Mouse (Mus musculus): ENCODE data around the gene Pkn1.

DNA sequence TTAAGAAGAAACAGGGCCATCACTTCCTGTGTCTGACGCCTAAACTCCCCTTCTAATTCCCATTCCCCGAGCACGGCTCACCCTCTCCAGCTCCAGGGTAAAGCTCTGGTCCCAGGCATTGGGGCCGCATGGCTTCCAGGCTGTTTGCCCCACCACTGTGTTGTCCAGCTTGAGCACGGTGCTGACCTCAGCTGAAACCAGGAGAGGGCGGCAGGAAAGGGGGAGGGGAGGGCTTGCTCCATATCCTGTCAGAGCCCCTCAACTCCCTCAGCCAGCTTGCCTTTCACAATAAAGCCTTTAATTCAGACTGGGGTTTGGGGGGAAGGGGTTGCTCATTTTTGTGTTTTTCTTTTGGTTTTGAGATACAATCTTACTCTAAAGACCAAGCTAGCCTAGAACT is 17.9 kb downstream of the Pkn1 start:
- TF ChIP-seq EP300 (IDR thresholded peaks at IDR 0.05; ENCODE audit: low read depth in 1 of 2, low read length in 2 of 2) (no peak), POLR2A (IDR thresholded peaks at IDR 0.05; ENCODE audit: control insufficient read depth in 1 of 2, insufficient read depth in 1 of 2, low read depth in 1 of 2, low read length in 2 of 2, poor library complexity in 1 of 2) (no peak), CTCF (IDR thresholded peaks at IDR 0.05 in 2 of 3, conservative IDR thresholded peaks at IDR 0.05 in 1 of 3; ENCODE audit: control insufficient read depth in 1 of 3, insufficient read depth in 1 of 3, low read depth in 2 of 3, low read length in 3 of 3, poor library complexity in 1 of 3, severe bottlenecking in 1 of 3) (no peak)
